Mouse (Mus musculus) neural tube, embryonic 15.5 days (tissue): ENCODE results near the gene Tas2r134. TPM values are rescaled to one million over a fixed set of nuclear protein-coding genes. Genes with fewer than 3 reads are reported as not detected.

Experiments
- ATAC-seq: fragments of 200-750 bp; cut with Nextera tagmentation; 2 replicates; pipeline ENCODE4 v1.8.0; 2017; ENCODE audit warnings: mild to moderate bottlenecking, moderate TSS enrichment, moderate library complexity; ENCODE audit not compliant: low FRiP score
- H3K27ac ChIP-seq: fragments of 300-500 bp; sonication (generic); replicated peaks from 2 replicates; pipeline ENCODE4 v1.5.1; 2015; ENCODE audit warnings: mild to moderate bottlenecking, inconsistent platforms
- H3K27me3 ChIP-seq: fragments of 300-500 bp; sonication (generic); replicated peaks from 2 replicates; pipeline ENCODE4 v1.6.1; 2015; ENCODE audit warnings: inconsistent platforms
- H3K36me3 ChIP-seq: fragments of 300-500 bp; sonication (generic); 2 replicates; pipeline ENCODE4 v1.6.1; 2015; ENCODE audit warnings: inconsistent platforms
- H3K4me1 ChIP-seq: fragments of 300-500 bp; sonication (generic); 2 replicates; pipeline ENCODE4 v1.6.1; 2015; ENCODE audit warnings: inconsistent platforms
- H3K4me2 ChIP-seq: fragments of 300-500 bp; sonication (generic); 2 replicates; pipeline ENCODE4 v1.6.1; 2015; ENCODE audit warnings: inconsistent platforms, mild to moderate bottlenecking, moderate library complexity
- H3K4me3 ChIP-seq: fragments of 300-500 bp; sonication (generic); replicated peaks from 2 replicates; pipeline ENCODE4 v1.5.1; 2015; ENCODE audit warnings: mild to moderate bottlenecking, inconsistent platforms
- H3K9ac ChIP-seq: fragments of 300-500 bp; sonication (generic); replicated peaks from 2 replicates; pipeline ENCODE4 v1.6.1; 2015; ENCODE audit warnings: mild to moderate bottlenecking, inconsistent platforms
- H3K9me3 ChIP-seq: fragments of 300-500 bp; sonication (generic); replicated peaks from 2 replicates; pipeline ENCODE4 v1.6.1; 2016; ENCODE audit warnings: inconsistent platforms
- WGBS: fragments of 180-500 bp; shearing (Covaris S2); methylation state at CpG from one replicate; pipeline ENCODE4 v1.1.7; 2015; ENCODE audit warnings: mixed read lengths; 5-methylcytosine and 5-hydroxymethylcytosine counted together
- polyA plus RNA-seq: library from polyadenylated mRNA; unstranded; fragments of >200 nt; fragmentation: Nextera tagmentation; extraction: Ambion mirVana; gene quantifications from 2 replicates; pipeline ENCODE4 v1.2.1, GENCODE M21; 2015

The Tas2r134 gene
- polyA plus RNA-seq: not detected in 2 replicates

DNA sequence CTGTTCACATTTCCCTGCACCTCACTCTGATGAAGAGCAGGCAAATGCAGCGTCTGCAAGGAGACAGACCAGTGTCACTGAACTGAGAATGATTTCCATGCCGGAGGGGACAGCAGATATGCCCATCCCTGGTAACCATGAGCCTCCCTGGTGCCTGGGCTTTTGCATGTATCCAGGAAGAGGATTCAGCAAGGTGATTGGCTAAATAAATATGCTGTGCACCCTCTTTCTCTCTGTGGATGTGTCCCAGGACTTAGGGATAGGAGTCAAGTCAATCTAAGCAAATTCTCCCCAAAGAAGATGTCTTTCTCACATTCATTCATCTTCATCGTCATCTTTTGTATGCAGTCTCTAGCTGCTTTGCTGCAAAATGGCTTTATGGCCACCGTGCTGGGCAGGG, at the start of gene Tas2r134:
Gene Tas2r134, plus strand, starts transcription at position 301 of the 400 bp plus-strand sequence.
- WGBS: 80% methylated on average over 4 of the region's 4 CpGs
- H3K27ac ChIP-seq: no peak within 1 kb of the TSS
- H3K27me3 ChIP-seq: no peaks in the 10 kb centered on the region
- no peaks in the 10 kb centered on the region for H3K36me3 ChIP-seq
- no peaks in the 10 kb centered on the region for H3K9me3 ChIP-seq
- ATAC-seq: no peak
- no peak within 1 kb of the TSS for H3K9ac ChIP-seq
- no peak within 1 kb of the TSS for H3K4me2 ChIP-seq
- H3K4me1 ChIP-seq: no peaks in the 10 kb centered on the region
- H3K4me3 ChIP-seq: no peak within 1 kb of the TSS

GRCm38 (mm10) chr2:51579767-51580166, 47.5 kb upstream of the Tas2r134 start:
- WGBS: 66% methylated on average over 5 of the region's 5 CpGs
- H3K4me3 ChIP-seq: no peak overlapping the region
- no peaks in the 10 kb centered on the region for H3K9me3 ChIP-seq
- no peak overlapping the region for H3K4me2 ChIP-seq
- no peak overlapping the region for H3K9ac ChIP-seq
- H3K27ac ChIP-seq: no peak overlapping the region
- peaks cover 8% of the 10 kb centered on the region; the same call in 1 of the 2 replicates for H3K4me1 ChIP-seq
- no peaks in the 10 kb centered on the region for H3K36me3 ChIP-seq
- ATAC-seq: no peak
- H3K27me3 ChIP-seq: no peaks in the 10 kb centered on the region

DNA sequence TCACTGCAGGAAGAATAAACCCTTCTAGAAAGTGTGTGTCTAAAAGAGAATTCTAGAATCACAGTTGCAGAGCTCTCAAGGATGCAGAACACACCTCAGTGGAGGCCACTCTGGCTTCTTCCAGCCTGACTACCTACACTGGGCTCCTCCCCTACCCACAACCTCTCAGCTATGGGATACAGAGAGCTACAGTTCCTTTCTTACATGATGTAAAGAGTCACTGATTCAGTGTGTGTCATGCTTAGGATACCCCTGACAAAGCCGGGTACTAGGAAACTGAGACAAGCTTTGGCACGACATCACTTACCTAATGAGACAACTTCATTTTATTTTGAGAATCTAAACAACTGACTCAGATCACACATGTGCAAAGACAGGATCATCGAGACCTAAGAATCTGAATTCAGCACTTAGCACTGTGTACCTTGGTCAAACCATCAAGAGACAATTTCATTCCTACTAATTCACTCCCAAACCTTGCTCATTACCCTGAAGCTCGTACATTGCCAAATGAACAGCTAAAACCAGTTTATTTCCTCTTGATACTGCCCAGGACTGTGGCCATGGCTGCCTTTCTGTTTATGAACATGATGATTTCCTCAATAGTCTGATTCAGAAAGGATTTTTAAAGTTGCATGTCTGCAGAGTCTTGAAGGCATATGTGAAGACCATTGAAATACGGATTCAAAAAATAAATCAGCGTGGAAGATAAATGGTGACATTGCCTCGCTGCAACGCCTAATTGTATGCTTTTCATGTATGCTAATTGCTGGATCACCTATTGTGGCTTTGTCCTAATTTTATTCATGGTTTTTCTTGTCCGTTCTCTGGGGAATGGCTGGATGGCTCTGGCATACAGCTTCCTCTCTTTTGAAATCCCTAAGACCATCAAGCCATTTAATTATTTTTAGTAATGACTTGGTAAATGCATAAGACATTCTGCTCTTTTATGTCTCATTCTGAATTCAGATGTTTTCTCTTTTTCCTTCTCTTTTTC, 43.0 kb upstream of the Tas2r134 start:
- H3K9me3 ChIP-seq: no peaks in the 10 kb centered on the region
- no peak for ATAC-seq
- no peaks in the 10 kb centered on the region for H3K36me3 ChIP-seq
- no peak overlapping the region for H3K9ac ChIP-seq
- H3K27ac ChIP-seq: no peak overlapping the region
- H3K4me1 ChIP-seq: peaks cover 8% of the 10 kb centered on the region; the same call in 1 of the 2 replicates
- no peaks in the 10 kb centered on the region for H3K27me3 ChIP-seq
- H3K4me3 ChIP-seq: no peak overlapping the region
- H3K4me2 ChIP-seq: no peak overlapping the region
- 23% methylated on average over 9 of the region's 9 CpGs for WGBS

DNA sequence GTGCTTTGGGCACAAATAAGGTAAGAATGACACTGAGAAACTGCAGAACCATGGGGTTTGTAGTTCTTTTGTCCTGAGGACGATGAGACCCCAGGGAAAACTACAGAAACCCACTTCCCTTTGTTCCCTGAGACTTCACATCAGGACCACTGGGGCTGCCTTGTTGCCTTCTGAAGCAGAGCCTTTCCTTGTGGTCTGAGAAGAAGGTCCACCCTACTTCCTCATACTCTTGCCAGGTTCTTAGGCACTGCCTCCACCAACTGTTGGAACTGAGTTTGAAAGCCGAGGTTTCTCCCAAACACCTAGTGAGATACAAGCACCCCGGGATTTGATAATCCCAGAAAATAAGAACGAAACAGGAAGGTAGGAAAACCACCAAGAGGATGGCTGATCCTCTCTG, 39.0 kb upstream of the Tas2r134 start:
- no peak overlapping the region for H3K4me2 ChIP-seq
- H3K4me3 ChIP-seq: no peak overlapping the region
- 91% methylated on average over 4 of the region's 4 CpGs for WGBS
- no peaks in the 10 kb centered on the region for H3K36me3 ChIP-seq
- H3K4me1 ChIP-seq: peaks cover 20% of the 10 kb centered on the region
- no peak overlapping the region for H3K27ac ChIP-seq
- H3K9ac ChIP-seq: no peak overlapping the region
- H3K27me3 ChIP-seq: no peaks in the 10 kb centered on the region
- ATAC-seq: no peak
- no peaks in the 10 kb centered on the region for H3K9me3 ChIP-seq

GRCm38 (mm10) chr2:51588895-51589294, 38.4 kb upstream of the Tas2r134 start:
- Histone ChIP-seq H3K36me3 (no peaks in the 10 kb centered on the region), H3K9ac (no peak overlapping the region), H3K9me3 (no peaks in the 10 kb centered on the region), H3K27ac (no peak overlapping the region), H3K27me3 (no peaks in the 10 kb centered on the region), H3K4me1 (peaks cover 18% of the 10 kb centered on the region), H3K4me3 (no peak overlapping the region), H3K4me2 (no peak overlapping the region)
- 88% methylated on average over 6 of the region's 6 CpGs for WGBS
- ATAC-seq: no peak

- Histone ChIP-seq H3K4me3 (no peak overlapping the region), H3K27ac (no peak overlapping the region), H3K36me3 (no peaks in the 10 kb centered on the region), H3K27me3 (no peaks in the 10 kb centered on the region), H3K9me3 (no peaks in the 10 kb centered on the region), H3K9ac (no peak overlapping the region), H3K4me2 (no peak overlapping the region), H3K4me1 (peaks cover 13% of the 10 kb centered on the region)
- 32% methylated on average over 1 of the region's 1 CpGs for WGBS
- no peak for ATAC-seq
Observed at GRCm38 (mm10) chr2:51589627-51590026, 37.7 kb upstream of the Tas2r134 start.

GRCm38 (mm10) chr2:51590308-51590707, 37.0 kb upstream of the Tas2r134 start:
- no peaks in the 10 kb centered on the region for H3K9me3 ChIP-seq
- H3K4me1 ChIP-seq: peaks cover 12% of the 10 kb centered on the region
- H3K27me3 ChIP-seq: no peaks in the 10 kb centered on the region
- H3K9ac ChIP-seq: no peak overlapping the region
- ATAC-seq: no peak
- H3K36me3 ChIP-seq: no peaks in the 10 kb centered on the region
- 18% methylated on average over 8 of the region's 8 CpGs for WGBS
- no peak overlapping the region for H3K4me2 ChIP-seq
- H3K27ac ChIP-seq: no peak overlapping the region
- no peak overlapping the region for H3K4me3 ChIP-seq

- H3K4me1 ChIP-seq: peaks cover 12% of the 10 kb centered on the region
- no peaks in the 10 kb centered on the region for H3K36me3 ChIP-seq
- no peaks in the 10 kb centered on the region for H3K27me3 ChIP-seq
- no peak overlapping the region for H3K27ac ChIP-seq
- no peak for ATAC-seq
- H3K4me2 ChIP-seq: no peak overlapping the region
- H3K9ac ChIP-seq: no peak overlapping the region
- no peak overlapping the region for H3K4me3 ChIP-seq
- H3K9me3 ChIP-seq: no peaks in the 10 kb centered on the region
Observed at GRCm38 (mm10) chr2:51592157-51592556, 35.2 kb upstream of the Tas2r134 start.

DNA sequence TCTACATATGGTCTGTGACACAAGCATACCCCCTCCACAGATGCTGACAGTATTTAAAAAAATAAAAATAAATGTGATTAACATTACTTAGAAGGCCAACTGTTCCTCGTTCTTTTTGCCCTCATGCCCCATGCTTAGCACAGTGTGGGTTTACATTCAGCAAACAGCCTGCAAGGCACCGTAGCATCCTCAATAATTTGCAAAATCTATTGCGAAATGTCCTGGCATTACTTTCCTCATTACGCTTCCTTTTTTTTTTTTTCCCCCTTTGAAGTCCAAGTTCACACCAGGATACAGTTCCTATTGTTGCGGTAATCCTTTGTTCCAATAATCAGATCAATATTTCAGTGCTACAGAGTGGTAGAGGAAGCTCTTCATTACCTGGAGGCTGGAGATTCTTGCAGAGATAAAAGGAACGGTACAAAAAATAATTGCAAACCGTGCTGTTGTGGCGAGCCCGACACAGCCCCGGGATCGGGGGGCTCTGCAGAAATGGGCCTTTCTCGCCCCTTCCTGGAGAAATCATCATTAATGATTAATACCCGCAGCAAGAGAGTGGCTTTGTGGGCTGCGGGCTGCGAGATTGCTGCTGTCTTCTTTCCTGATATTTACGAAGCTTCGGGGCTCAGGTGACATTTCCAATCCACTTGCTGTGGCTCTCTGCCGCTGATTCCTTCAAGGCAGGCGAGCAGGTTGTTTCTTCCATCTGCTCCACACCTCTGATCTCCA, 27.7 kb upstream of the Tas2r134 start:
- peak; percentile 68; the same call in 1 of the 2 replicates for ATAC-seq

DNA sequence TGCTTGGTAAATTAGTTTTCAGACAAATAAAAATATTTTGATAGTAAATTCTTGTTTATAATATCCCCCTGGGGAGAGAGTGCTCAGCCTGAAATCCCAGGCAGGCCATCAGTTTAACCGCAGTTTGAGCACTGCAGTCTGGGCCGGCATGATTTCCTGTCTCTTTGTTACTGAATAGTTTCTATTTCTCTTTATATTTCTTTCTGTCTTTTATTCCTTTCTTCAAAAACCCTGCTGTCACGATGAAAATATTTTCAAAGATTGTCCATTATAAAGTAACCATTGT, 27.2 kb upstream of the Tas2r134 start:
- Histone ChIP-seq H3K27ac (peak overlapping the region; percentile 74), H3K4me2 (peak overlapping the region; percentile 53), H3K9ac (0 out of 2 replicates have a peak overlapping the region, but pooled peaks have one; percentile 43), H3K4me1 (peaks cover 15% of the 10 kb centered on the region), H3K27me3 (no peaks in the 10 kb centered on the region), H3K9me3 (no peaks in the 10 kb centered on the region), H3K4me3 (peak overlapping the region; percentile 24), H3K36me3 (no peaks in the 10 kb centered on the region)
- ATAC-seq: peak; percentile 50; the same call in 1 of the 2 replicates
- 21% methylated on average over 3 of the region's 3 CpGs for WGBS

More for the DNA sequence above, 27.7 kb upstream of the Tas2r134 start:
- Histone ChIP-seq H3K9ac (peak overlapping the region; percentile 43; the same call in 1 of the 2 replicates), H3K4me1 (peaks cover 15% of the 10 kb centered on the region), H3K27me3 (no peaks in the 10 kb centered on the region), H3K4me2 (peak overlapping the region; percentile 53), H3K9me3 (no peaks in the 10 kb centered on the region), H3K4me3 (peak overlapping the region; percentile 24), H3K36me3 (no peaks in the 10 kb centered on the region), H3K27ac (peak overlapping the region; percentile 74)
- WGBS: 29% methylated on average over 19 of the region's 19 CpGs

DNA sequence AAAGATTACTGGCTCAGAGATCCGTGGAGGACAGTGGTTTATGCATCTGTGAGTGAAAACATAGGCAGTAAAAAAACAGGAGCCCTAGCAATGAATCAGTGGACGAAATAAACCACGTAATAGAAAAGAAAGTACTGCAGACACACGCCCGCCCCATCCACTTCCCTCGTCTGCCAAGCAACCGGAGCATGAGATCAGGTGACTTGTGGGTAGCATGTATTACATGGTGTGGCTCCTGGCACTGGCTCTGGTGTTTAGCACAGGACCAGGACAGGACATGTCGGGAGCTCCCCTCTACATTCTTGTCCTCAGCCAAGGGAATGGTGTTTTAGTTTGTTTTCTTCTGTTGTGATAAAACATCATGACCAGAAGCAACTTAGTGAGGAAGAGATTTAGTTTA, 26.4 kb upstream of the Tas2r134 start:
- Histone ChIP-seq H3K4me2 (no peak overlapping the region), H3K9me3 (no peaks in the 10 kb centered on the region), H3K4me3 (no peak overlapping the region), H3K36me3 (no peaks in the 10 kb centered on the region), H3K4me1 (peaks cover 15% of the 10 kb centered on the region), H3K27ac (0 out of 2 replicates have a peak overlapping the region, but pooled peaks have one; percentile 8), H3K27me3 (no peaks in the 10 kb centered on the region), H3K9ac (no peak overlapping the region)
- 50% methylated on average over 8 of the region's 8 CpGs for WGBS
- 0 out of 2 replicates have a peak, but pooled peaks have one; percentile 44 for ATAC-seq
